Comparison of ENCODE assay signal across 8 mouse cellular contexts in the genomic region with DNA sequence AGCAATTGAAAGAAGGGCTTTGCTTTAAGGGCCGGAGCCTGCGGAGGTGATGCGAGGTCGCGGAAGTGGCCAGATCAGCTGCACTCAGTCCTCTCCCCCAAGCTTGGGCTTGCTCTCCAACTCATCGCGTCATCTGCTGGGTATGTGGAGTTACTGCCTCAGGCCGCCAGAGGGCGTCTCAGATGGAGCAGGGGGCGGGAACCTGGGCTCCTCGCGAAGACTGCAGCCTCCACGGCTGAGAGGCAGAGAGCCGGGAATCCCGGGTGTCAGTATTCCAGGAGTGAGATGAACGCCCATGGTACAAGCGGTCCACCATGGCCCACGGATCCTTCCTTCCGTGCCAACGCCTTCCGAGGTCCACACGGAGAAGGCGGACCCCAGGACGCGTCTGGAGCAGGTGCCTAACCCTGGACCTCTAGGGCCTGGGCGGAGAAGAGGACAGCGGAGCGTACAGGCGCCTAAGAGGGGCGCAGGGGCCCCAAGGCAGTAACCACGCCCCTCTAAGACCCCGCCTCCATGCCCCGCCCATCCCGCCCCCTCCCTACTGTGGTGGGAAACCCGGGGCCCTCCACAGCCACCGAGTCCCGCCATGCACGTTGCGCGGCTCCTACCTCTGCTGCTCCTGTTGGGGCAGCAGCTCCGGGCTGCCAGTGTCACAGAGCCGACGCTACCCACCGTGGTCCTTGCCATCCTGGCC. TPM values are rescaled to one million over a fixed set of nuclear protein-coding genes. Genes with fewer than 3 reads are reported as not detected.
DNase-seq lines count a peak whose midpoint lies in the region; ATAC-seq and TF ChIP-seq lines count a peak whose summit lies in the region.

Cercam (plus strand) TSS at position 216 of the 697 bp plus-strand sequence.

- under 1% methylated on average over 44 of the region's 44 CpGs for WGBS in lung, embryonic 14.5 days
- 1% methylated on average over 43 of the region's 44 CpGs for WGBS in thymus, adult 2 months

- H3K27ac ChIP-seq in lung, embryonic 14.5 days (ENCODE audit: low read depth), result peak within 1 kb of the TSS; percentile 73
- H3K27ac ChIP-seq in thymus, adult 2 months (ENCODE audit: control insufficient read depth, insufficient read depth, low read length), result no peak within 1 kb of the TSS

- H3K4me2 ChIP-seq in lung, embryonic 14.5 days, result peak within 1 kb of the TSS; percentile 97

- DNase-seq in Muller cell, postnatal 12 days (ENCODE audit: inconsistent ontology term), result peak; percentile 92
- peak; percentile 90 for DNase-seq in cerebellum, adult 9-10 months
- peak; percentile 76 to 77 for DNase-seq in layer of hippocampus, adult 8-10 months (ENCODE audit: low spot score in 2 of 2)
- DNase-seq in lung, embryonic 14.5 days, result peak; percentile 93
- DNase-seq in thymus, adult 2 months, result peak; percentile 85

- peaks cover 4% of the 10 kb centered on the region; the same call in 1 of the 2 replicates for H3K4me1 ChIP-seq in lung, embryonic 14.5 days (ENCODE audit: insufficient read depth)
- H3K4me1 ChIP-seq in thymus, adult 2 months (replicated peaks; ENCODE audit: control insufficient read depth, insufficient read depth, low read length), result peaks cover 21% of the 10 kb centered on the region

- 0 out of 2 replicates have a peak, but pooled peaks cover 4% of the 10 kb centered on the region for H3K36me3 ChIP-seq in lung, embryonic 14.5 days (ENCODE audit: insufficient read depth)
- no peaks in the 10 kb centered on the region for H3K36me3 ChIP-seq in thymus, adult 2 months (ENCODE audit: control insufficient read depth, insufficient read depth, low read length)

- ATAC-seq in frontal cortex, adult (ENCODE audit: low TSS enrichment), result peak; percentile 91
- peak; percentile 68 to 92 for ATAC-seq in hematopoietic stem cell, adult 5-6 weeks (replicated peaks in 1 of 2; ENCODE audit: insufficient read depth in 1 of 2, low FRiP score in 2 of 2, low TSS enrichment in 1 of 2, low read depth in 1 of 2, poor library complexity in 2 of 2, severe bottlenecking in 2 of 2)
- ATAC-seq in lung, embryonic 14.5 days (ENCODE audit: insufficient read depth), result peak; percentile 91
- ATAC-seq in neutrophil, adult 5-6 weeks (ENCODE audit: extremely low read depth, insufficient number of reproducible peaks, low FRiP score, poor library complexity, severe bottlenecking), result peak; percentile 87

- H3K9me3 ChIP-seq in lung, embryonic 14.5 days (ENCODE audit: low read depth, low read length), result no peaks in the 10 kb centered on the region

- peak within 1 kb of the TSS; percentile 50 for H3K4me3 ChIP-seq in lung, embryonic 14.5 days (ENCODE audit: low read depth, low read length)
- H3K4me3 ChIP-seq in thymus, adult 2 months (ENCODE audit: control insufficient read depth, insufficient read depth, low read length), result peak within 1 kb of the TSS; percentile 63

- H3K27me3 ChIP-seq in lung, embryonic 14.5 days (ENCODE audit: insufficient read depth, low read length), result no peaks in the 10 kb centered on the region
- no peaks in the 10 kb centered on the region for H3K27me3 ChIP-seq in thymus, adult 2 months (ENCODE audit: control insufficient read depth, insufficient read depth, low read length)

- TF ChIP-seq CTCF in lung, embryonic 14.5 days (IDR thresholded peaks at IDR 0.05; ENCODE audit: low read depth), result peak; percentile 95
- peak; percentile 95 for TF ChIP-seq CTCF in thymus, adult 2 months (IDR thresholded peaks at IDR 0.05; ENCODE audit: borderline replicate concordance, control insufficient read depth, extremely low read depth, insufficient read depth, low read length, poor library complexity)

- H3K9ac ChIP-seq in lung, embryonic 14.5 days, result peak within 1 kb of the TSS; percentile 68

- TF ChIP-seq POLR2A in thymus, adult 2 months (IDR thresholded peaks at IDR 0.05; ENCODE audit: control insufficient read depth, extremely low read depth, insufficient read depth, low read length, poor library complexity), result 0 out of 2 replicates have a peak, but pooled peaks have one; percentile 18

RNA-seq across cellular contexts. Expression of gene Cercam, which starts in this region (rescaled TPM):
- total RNA-seq in hematopoietic stem cell, adult 5-6 weeks (2017), result 6.1 and 7.7 TPM in 2 replicates
- 10 to 100 TPM; 12.7 to 15.2 (median 13.8) TPM for total RNA-seq in layer of hippocampus, adult 8-10 months (2022)
- polyA plus RNA-seq in lung, embryonic 14.5 days (2014; fragmentation: Nextera tagmentation; extraction: Ambion mirVana), result 11.0 and 12.0 TPM in 2 replicates
- total RNA-seq in neutrophil, adult 5-6 weeks (2017), result 0.23 and 0.25 TPM in 2 replicates
- 9.9 and 10.4 TPM in 2 replicates for polyA plus RNA-seq in thymus, adult 2 months (2012; rRNA removed)

Comparison
In these comparisons a context has a peak if more than half of its experiments do, and no peak if none do; other contexts are left out.
1. Peak in ATAC-seq in neutrophil, adult 5-6 weeks; RNA of the gene not detected or under 1 TPM.